Mouse (Mus musculus) bone marrow, adult 2 months (tissue): Measurements from ENCODE around the gene Efhd1.

ENCODE experiments used
- CTCF ChIP-seq: fragments of 200-500 bp; IDR thresholded peaks from 2 replicates; pipeline ENCODE4 v1.5.1; 2011; ENCODE audit warnings: low read length, control low read depth; ENCODE audit not compliant: control insufficient read depth, insufficient read depth
- POLR2A ChIP-seq: fragments of 200-500 bp; IDR thresholded peaks from 2 replicates; pipeline ENCODE4 v1.6.1; 2011; ENCODE audit warnings: low read depth, mild to moderate bottlenecking, control low read depth, low read length, borderline replicate concordance; ENCODE audit not compliant: control insufficient read depth

DNA sequence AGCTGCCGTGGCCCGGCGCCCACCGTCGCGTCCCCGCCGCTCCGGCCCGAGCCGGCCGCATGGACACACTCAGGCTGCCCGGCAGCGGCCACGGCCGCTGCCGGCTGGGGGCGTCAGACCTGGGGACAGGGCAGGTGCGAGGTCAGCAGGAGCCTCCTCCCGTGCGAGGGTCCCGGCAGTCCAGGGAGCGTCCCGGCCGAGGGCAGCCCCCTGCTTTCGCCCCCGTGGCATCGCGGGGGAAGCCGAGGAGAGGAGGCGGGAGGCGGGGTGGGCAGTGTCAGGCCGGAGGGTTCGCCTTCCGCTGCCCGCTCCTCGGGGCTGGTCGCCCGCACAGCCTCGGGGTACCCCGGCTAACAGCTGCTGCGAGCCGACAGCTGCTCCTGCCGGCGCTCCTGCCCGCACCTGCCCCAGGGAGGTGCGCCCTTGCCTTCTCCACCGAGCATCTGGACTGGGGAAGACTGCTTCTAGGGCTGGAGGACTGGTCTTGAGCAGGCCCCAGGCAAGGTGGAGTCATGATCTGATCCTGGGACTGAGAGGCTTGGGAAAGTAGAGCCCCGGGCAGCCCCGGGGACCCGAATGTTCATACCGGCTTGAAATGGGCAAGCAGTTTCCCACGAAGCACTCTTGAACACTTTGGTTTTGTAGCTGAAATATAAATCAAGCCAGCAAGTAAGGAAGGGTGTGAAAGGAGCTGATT, 63.1 kb downstream of the Efhd1 start:
- TF ChIP-seq CTCF (no peak), POLR2A (no peak)
